Mouse (Mus musculus): ENCODE data around the gene Klhl21.

Klhl21 gene

GRCm38 (mm10) chr4:152008622-152009075 lies at the start of gene Klhl21:
TSS of gene Klhl21 (plus strand) at chr4:152008803.
- CTCF ChIA-PET = interaction anchor here (1.2 kb wide), 1 partner anchor 13 kb away, joined by 3 read pairs; the partner anchor contains the start of gene Phf13

- CTCF ChIA-PET = no interaction called here
These were observed 48.6 kb upstream of the Klhl21 start for GRCm38 (mm10) chr4:151959849-151960512.

DNA sequence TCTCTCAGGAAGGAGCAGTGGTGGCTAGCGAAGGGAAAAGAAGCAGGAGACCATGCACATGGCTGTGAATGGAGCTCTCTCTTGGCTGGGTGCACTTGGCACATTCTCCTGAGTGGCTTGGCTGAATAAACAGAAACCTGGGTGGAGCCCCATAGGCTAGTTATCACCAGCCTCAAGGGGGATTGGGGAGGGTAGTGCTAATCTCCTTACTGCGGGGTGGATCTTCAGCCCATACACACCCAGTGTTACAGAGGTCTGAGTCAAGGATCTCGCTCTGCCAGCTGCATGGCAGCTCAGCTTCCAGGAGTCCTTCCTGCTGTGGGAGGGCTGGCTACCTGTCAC lies 48.1 kb upstream of the Klhl21 start:
- CTCF ChIA-PET = no interaction called here

DNA sequence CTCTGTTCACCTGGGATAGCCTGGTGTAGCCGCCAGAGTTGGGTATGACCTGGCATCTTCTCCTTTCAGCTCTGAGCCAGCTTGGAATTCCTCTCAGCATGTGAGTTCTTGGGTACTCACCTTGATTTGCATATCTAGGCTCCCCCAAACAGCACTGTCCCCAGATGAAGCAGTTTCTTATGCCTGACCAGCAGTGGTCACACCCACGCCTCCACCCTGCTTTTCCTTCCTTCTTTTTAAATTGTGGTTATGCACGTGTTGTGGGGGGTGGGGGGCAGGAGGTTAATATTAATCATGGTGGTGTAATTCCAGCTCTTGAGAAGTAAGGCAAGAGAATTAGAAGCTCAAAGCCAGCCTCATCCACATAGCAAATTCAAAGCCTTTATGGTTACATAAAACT lies 45.8 kb upstream of the Klhl21 start:
- CTCF ChIA-PET = no interaction called here

DNA sequence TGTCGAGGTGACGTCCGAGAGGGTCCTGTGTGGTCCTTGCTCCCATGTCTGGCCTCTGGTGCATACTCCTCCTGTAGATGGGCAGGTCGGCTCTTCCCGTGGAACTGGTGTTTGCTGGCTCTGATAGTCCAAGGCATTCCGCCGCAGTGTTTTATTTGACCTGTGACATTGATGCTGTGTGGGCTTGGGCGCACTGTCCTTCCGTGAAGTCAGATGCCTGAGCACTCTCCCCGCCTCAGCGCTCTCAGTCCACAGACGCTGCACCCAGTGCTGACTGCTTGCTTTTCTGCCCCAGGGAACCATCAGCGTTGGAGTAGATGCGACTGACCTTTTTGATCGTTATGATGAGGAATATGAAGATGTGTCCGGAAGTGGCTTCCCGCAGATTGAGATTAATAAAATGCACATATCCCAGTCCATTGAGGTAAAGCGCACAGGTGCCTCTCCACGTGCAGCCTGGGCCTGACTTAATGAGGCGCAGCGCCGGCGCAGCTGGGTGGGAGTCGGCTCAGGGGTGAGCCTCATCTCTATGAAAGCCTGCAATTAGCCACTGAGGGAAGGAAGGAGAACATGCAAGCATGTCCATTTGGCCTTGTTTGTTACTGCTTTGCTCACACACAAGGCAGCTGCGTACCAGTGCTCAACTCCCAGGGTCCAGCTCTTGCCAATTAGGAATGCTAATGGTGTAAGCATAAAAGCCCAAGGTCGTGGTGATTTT lies 40.2 kb upstream of the Klhl21 start:
- CTCF ChIA-PET = interaction anchor here (0.6 kb wide), 1 partner anchor 41 kb away, joined by 3 read pairs; no protein-coding TSS in a partner anchor

- CTCF ChIA-PET = no interaction called here
These were observed 36.2 kb upstream of the Klhl21 start for GRCm38 (mm10) chr4:151972221-151972967.

- CTCF ChIA-PET = no interaction called here
These were observed 33.2 kb upstream of the Klhl21 start for GRCm38 (mm10) chr4:151975441-151975840.

DNA sequence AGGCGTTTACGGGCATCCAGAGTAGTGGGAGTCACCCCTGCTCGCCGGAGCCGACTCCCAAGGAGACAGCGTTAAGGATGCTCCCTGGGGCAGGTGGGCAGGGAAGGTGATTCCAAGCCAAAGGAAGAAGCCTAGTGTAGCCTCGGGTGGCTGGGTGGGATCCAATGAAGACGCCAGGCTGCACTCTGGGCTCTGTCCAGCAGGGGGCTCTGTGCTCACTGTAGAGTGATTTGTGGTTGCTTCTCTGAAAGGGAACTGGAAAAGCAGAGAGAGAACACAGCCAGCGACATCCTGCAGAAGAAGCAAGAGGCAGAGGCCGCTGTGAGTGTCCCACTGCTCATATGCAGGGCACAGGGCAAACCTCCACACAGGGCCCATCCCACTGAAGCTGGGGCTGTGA lies 30.9 kb upstream of the Klhl21 start:
- CTCF ChIA-PET = no interaction called here

DNA sequence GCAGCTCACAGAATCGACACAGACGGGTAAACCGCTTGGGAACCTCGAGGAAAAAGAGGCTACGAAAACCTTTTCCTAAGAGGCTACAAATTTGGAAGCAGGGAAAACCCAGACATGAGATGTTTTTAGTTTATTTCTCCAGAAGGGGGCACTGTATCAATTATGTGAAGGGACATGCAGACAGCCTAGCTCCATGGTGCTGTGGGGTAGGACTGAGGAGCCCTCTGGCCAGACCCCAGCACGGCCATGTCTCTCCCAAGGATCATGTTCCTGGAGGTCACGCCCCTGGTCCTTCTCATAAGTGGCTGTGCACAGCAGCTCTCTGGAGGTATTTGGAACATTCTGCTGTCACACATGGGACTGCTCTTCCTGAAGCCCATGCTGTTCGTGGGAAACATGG lies 27.9 kb upstream of the Klhl21 start:
- CTCF ChIA-PET = interaction anchor here (0.6 to 1.5 kb wide), 6 partner anchors 8 to 203 kb away, joined by 3 to 9 read pairs (median 4); partner anchors contain the start of gene Thap3

- CTCF ChIA-PET = interaction anchor here (0.9 to 1.5 kb wide), 2 partner anchors 45 to 114 kb away, joined by 3 to 4 read pairs; no protein-coding TSS in a partner anchor
These were observed 27.2 kb upstream of the Klhl21 start for GRCm38 (mm10) chr4:151981363-151981762.

GRCm38 (mm10) chr4:151983043-151983442 lies 25.6 kb upstream of the Klhl21 start:
- CTCF ChIA-PET = no interaction called here

DNA sequence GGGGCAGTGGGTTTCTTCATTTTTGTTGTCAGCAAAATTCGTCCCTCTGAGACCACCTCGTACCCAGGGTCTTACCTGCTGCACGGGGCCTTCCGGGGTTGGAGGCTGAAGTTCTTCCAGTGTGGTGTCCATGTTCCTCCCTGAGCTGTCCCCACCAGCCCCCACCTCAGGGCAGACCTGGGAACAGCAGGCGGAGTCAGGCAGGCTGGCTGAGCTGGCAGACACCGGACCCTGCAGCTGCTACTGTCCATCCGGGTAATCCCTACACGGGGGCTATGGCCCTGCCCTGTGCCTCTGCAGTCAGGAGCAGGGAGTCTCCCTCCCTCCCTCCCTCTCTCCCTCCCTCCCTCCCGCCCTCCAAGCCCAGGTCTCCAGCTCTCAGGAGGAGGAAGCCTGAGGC lies 25.0 kb upstream of the Klhl21 start:
- CTCF ChIA-PET = no interaction called here

DNA sequence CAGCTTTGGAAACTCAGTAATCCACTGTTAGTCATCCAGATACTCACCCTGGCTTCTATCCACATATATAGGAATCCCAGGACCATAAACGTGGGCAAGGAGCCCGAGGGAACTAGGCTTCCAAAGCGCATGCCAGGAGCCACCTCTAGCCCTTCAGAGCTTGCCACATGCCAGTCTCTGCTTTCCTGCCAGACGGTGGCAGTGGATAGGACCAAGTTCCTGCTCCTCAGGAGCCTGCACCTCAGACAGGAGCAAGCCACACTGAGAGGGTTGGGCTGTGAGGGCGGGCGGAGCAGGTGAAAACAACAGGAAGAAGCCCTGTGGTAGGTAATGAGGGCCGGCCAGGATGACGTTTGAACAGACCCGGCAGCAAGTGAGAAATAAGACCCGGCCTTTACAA lies 22.7 kb upstream of the Klhl21 start:
- CTCF ChIA-PET = no interaction called here

- CTCF ChIA-PET = no interaction called here
These were observed 22.0 kb upstream of the Klhl21 start for GRCm38 (mm10) chr4:151986650-151987049.

DNA sequence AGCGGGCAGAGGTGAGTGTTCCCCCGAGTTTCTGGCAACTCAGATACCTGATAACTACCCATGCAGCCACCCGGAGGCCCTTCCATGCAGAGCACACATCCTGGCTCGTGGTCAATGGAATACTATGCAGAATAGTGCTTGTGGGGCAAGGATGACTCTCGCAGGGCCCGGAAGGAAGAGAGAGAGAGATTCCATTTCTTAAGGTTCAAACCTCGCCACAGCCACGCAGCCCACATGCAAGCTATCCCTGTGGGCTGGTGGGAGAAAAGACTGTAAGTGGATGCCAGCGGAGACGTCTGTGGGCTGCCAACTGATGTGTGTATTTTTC lies 20.6 kb upstream of the Klhl21 start:
- CTCF ChIA-PET = no interaction called here

- CTCF ChIA-PET = interaction anchor here (0.8 to 1.8 kb wide), 2 partner anchors 8 to 41 kb away, joined by 3 to 5 read pairs; no protein-coding TSS in a partner anchor
These were observed 20.1 kb upstream of the Klhl21 start, which contains the start of gene Thap3 for GRCm38 (mm10) chr4:151988342-151989109. TSS of gene Thap3 (minus strand) at chr4:151988997.

- CTCF ChIA-PET = interaction anchor here (0.8 to 1.8 kb wide), 2 partner anchors 9 to 40 kb away, joined by 3 to 5 read pairs; no protein-coding TSS in a partner anchor
These were observed 19.5 kb upstream of the Klhl21 start for GRCm38 (mm10) chr4:151989110-151989488.

DNA sequence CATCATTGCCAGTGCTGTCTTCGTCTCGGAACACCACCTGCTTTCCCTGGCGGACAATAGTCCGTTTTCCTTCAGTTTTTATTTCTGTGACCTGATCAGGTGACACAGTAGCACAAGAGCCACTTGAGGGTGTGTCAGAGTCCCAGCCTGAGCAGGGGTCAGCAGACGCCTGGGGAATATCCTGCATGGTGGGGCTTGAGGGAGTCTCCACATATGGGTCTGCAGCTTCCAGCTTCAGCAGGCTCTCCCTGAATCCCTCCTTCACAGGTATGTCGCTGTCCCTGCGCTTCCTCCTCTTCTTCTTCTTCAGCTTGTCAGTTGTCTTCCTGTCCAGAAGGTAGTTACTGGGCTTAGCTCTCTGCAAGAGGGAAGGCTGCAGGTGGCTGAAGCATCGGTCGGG lies 16.5 kb upstream of the Klhl21 start:
- CTCF ChIA-PET = interaction anchor here (0.5 kb wide), 1 partner anchor 8 kb away, joined by 3 read pairs; no protein-coding TSS in a partner anchor

DNA sequence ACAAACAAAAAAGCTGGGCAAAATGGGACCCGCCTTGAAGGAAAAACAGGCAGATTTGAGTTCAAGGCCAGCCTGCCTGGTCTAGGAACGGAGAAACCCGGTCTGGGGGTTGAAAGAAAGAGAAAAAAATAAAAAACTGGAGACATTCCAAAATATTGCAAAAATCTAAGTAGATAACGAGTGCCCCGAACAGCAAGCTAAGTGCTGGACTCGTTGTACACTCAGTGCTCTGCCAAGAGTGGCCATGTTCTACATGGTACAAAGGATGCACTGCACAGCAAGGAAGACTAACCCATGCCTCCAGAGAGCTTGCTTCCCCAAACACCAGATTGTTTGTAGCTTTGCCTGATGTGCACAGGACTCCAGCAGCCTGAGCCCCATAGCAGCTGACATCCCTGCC lies 15.6 kb upstream of the Klhl21 start:
- CTCF ChIA-PET = interaction anchor here (0.9 kb wide), 1 partner anchor 105 kb away, joined by 3 read pairs; no protein-coding TSS in a partner anchor

GRCm38 (mm10) chr4:151994228-151995171 lies 14.1 kb upstream of the Klhl21 start:
- CTCF ChIA-PET = no interaction called here

Measured in spleen, embryonic (tissue).